Mouse (Mus musculus) liver, embryonic 16.5 days (tissue): ENCODE results near the gene Mmp7. TPM values are rescaled to one million over a fixed set of nuclear protein-coding genes. Genes with fewer than 3 reads are reported as not detected.

ENCODE experiments used
- ATAC-seq: fragments of 200-750 bp; cut with Nextera tagmentation; 2 replicates; pipeline ENCODE4 v1.8.0; 2017; ENCODE audit warnings: low read depth, mild to moderate bottlenecking, moderate number of reproducible peaks, moderate library complexity
- H3K27ac ChIP-seq: fragments of 300-500 bp; sonication (generic); 2 replicates; pipeline ENCODE4 v1.5.1; 2014; ENCODE audit warnings: mild to moderate bottlenecking, low read length
- H3K27me3 ChIP-seq: fragments of 300-500 bp; sonication (generic); 2 replicates; pipeline ENCODE4 v1.6.1; 2014; ENCODE audit warnings: low read depth, low read length, mixed read lengths; ENCODE audit not compliant: control insufficient read depth, insufficient read depth
- H3K36me3 ChIP-seq: fragments of 300-500 bp; sonication (generic); 2 replicates; pipeline ENCODE4 v1.6.1; 2014; ENCODE audit warnings: mild to moderate bottlenecking; ENCODE audit not compliant: control insufficient read depth, insufficient read depth
- H3K4me1 ChIP-seq: fragments of 300-500 bp; sonication (generic); 2 replicates; pipeline ENCODE4 v1.6.1; 2014; ENCODE audit warnings: low read depth, low read length, mixed read lengths; ENCODE audit not compliant: control insufficient read depth
- H3K4me2 ChIP-seq: fragments of 300-500 bp; sonication (generic); 2 replicates; pipeline ENCODE4 v1.6.1; 2014; ENCODE audit warnings: low read depth, low read length, mixed read lengths
- H3K4me3 ChIP-seq: fragments of 300-500 bp; sonication (generic); 2 replicates; pipeline ENCODE4 v1.5.1; 2014; ENCODE audit warnings: low read depth, mild to moderate bottlenecking, low read length
- H3K9ac ChIP-seq: fragments of 300-500 bp; sonication (generic); 2 replicates; pipeline ENCODE4 v1.6.1; 2014; ENCODE audit warnings: low read depth, low read length
- H3K9me3 ChIP-seq: fragments of 300-500 bp; sonication (generic); replicated peaks from 2 replicates; pipeline ENCODE4 v1.6.1; 2016; ENCODE audit warnings: low read length; ENCODE audit not compliant: control insufficient read depth
- WGBS: fragments of 180-500 bp; shearing (Covaris S2); extraction: QIAGEN DNeasy Blood & Tissue Kit; methylation state at CpG from one replicate; pipeline ENCODE4 v1.1.7; 2014; ENCODE audit not compliant: insufficient replicate concordance; 5-methylcytosine and 5-hydroxymethylcytosine counted together
- polyA plus RNA-seq: library from polyadenylated mRNA; unstranded; fragments of >200 nt; fragmentation: Nextera tagmentation; extraction: Ambion mirVana; gene quantifications from 2 replicates; pipeline ENCODE4 v1.2.1, GENCODE M21; 2015

Gene Mmp7
- not detected in 2 replicates for polyA plus RNA-seq

GRCm38 (mm10) chr9:7691790-7692189 is at the start of gene Mmp7:
Gene Mmp7, plus strand, starts transcription at chr9:7692090.
- no peaks in the 10 kb centered on the region for H3K27me3 ChIP-seq
- H3K27ac ChIP-seq, result no peak within 1 kb of the TSS
- no peak within 1 kb of the TSS for H3K4me3 ChIP-seq
- H3K9ac ChIP-seq, result no peak within 1 kb of the TSS
- no peak for ATAC-seq
- no peaks in the 10 kb centered on the region for H3K36me3 ChIP-seq
- H3K9me3 ChIP-seq, result no peaks in the 10 kb centered on the region
- WGBS, result 35% methylated on average over 1 of the region's 1 CpGs
- H3K4me2 ChIP-seq, result no peak within 1 kb of the TSS
- H3K4me1 ChIP-seq, result no peaks in the 10 kb centered on the region

DNA sequence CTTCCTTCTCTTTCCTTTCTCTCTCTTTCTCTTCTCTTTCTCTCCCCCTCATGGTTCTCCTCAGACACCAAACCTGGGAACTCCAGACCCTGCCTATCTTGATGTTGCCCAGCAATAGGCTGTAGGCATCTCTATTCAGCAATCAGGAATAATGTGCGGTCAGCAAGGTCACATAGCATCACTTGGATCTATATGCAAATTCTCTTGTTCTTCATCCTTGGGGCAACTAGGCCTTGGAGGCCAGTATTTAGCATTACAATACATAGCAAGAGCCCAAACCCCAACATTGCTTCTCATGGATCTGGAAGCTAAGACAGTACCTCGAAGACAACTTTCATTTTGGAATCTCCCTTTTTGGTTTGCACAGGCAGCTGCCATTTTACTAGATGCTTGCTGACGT is 44.0 kb upstream of the Mmp7 start:
- H3K4me2 ChIP-seq, result no peak overlapping the region
- H3K9me3 ChIP-seq, result no peaks in the 10 kb centered on the region
- H3K27me3 ChIP-seq, result no peaks in the 10 kb centered on the region
- WGBS, result 53% methylated on average over 3 of the region's 3 CpGs
- H3K27ac ChIP-seq, result no peak overlapping the region
- H3K4me1 ChIP-seq, result no peaks in the 10 kb centered on the region
- no peak overlapping the region for H3K9ac ChIP-seq
- no peak overlapping the region for H3K4me3 ChIP-seq
- H3K36me3 ChIP-seq, result no peaks in the 10 kb centered on the region
- ATAC-seq, result no peak

DNA sequence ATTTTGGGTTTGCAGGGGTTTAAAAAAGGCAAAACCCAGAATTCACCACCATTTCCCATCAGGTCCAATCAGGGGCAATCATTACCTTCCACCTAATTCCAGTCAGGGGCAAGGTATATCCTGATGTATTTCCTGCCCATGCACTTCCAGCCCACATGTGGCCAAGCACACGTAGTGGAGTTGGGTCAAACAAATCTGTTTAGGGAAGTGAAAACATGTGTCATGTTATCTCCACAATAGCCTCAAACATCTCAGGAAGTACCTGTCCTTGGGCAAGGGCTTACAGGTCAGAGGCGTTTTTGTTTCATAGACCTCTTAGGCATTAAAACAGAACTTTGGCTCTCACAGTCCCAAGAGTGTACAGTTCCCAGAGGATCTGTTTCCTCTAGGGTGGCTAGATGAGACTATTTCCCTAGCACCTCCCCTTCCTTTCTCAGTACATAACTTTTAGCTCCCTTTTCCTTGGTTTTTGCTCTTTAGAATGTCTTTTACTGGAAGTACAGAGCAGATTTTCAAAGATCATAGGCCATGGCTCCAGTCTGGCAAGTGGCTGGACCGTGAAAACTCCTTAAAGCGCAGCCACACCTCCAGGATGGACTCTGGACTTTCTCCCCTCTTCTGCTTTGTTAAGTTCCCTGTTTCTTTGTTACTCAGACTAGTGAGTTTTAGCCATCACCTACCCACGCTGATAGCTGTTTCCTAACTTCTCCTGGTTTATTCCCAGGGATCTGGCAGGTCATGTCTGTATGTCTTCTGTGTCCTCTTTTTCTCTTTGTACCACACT is 41.3 kb upstream of the Mmp7 start:
- Histone ChIP-seq H3K4me1 (no peaks in the 10 kb centered on the region), H3K36me3 (no peaks in the 10 kb centered on the region), H3K4me3 (no peak overlapping the region), H3K9me3 (no peaks in the 10 kb centered on the region), H3K4me2 (no peak overlapping the region), H3K27me3 (no peaks in the 10 kb centered on the region), H3K9ac (no peak overlapping the region), H3K27ac (no peak overlapping the region)
- no peak for ATAC-seq
- WGBS, result 43% methylated on average over 5 of the region's 5 CpGs

- Histone ChIP-seq H3K4me2 (no peak overlapping the region), H3K9me3 (no peaks in the 10 kb centered on the region), H3K27me3 (no peaks in the 10 kb centered on the region), H3K4me3 (no peak overlapping the region), H3K36me3 (no peaks in the 10 kb centered on the region), H3K9ac (no peak overlapping the region), H3K27ac (no peak overlapping the region), H3K4me1 (no peaks in the 10 kb centered on the region)
- no peak for ATAC-seq
- 51% methylated on average over 5 of the region's 5 CpGs for WGBS
These were observed 39.4 kb upstream of the Mmp7 start for GRCm38 (mm10) chr9:7652351-7653085.

- Histone ChIP-seq H3K4me3 (no peak overlapping the region), H3K36me3 (no peaks in the 10 kb centered on the region), H3K4me1 (no peaks in the 10 kb centered on the region), H3K9me3 (no peaks in the 10 kb centered on the region), H3K27ac (no peak overlapping the region), H3K4me2 (no peak overlapping the region), H3K27me3 (no peaks in the 10 kb centered on the region), H3K9ac (no peak overlapping the region)
- WGBS, result 44% methylated on average over 4 of the region's 4 CpGs
- ATAC-seq, result no peak; the same call in 1 of the 2 replicates
These were observed 33.9 kb upstream of the Mmp7 start for GRCm38 (mm10) chr9:7657946-7658345.

- H3K4me2 ChIP-seq, result no peak overlapping the region
- no peaks in the 10 kb centered on the region for H3K36me3 ChIP-seq
- WGBS, result 67% methylated on average over 6 of the region's 6 CpGs
- H3K4me1 ChIP-seq, result no peaks in the 10 kb centered on the region
- no peak overlapping the region for H3K9ac ChIP-seq
- H3K4me3 ChIP-seq, result no peak overlapping the region
- ATAC-seq, result no peak
- no peaks in the 10 kb centered on the region for H3K9me3 ChIP-seq
- no peaks in the 10 kb centered on the region for H3K27me3 ChIP-seq
- no peak overlapping the region for H3K27ac ChIP-seq
These were observed 32.3 kb upstream of the Mmp7 start for GRCm38 (mm10) chr9:7659469-7660020.

DNA sequence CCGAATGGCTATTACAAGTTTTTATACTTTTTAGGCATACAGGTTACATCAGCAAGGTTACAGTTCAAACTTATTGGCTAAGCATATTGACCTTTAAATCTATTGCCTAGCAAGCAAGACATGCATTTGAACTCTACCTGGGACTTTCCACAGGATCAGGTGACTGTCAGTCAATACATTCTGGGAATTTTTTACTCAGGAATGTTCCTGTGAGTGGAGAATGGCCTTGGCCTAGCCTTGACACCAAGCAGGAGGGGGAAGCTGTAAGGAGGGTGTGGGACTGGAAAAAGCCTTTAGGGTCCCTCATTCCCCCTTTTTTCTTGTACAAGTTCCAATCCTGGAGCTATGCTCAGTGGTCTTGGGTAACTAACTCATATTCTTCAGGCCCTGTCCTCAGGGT is 30.5 kb upstream of the Mmp7 start:
- 62% methylated on average over 1 of the region's 1 CpGs for WGBS
- peak; percentile 68 for ATAC-seq

DNA sequence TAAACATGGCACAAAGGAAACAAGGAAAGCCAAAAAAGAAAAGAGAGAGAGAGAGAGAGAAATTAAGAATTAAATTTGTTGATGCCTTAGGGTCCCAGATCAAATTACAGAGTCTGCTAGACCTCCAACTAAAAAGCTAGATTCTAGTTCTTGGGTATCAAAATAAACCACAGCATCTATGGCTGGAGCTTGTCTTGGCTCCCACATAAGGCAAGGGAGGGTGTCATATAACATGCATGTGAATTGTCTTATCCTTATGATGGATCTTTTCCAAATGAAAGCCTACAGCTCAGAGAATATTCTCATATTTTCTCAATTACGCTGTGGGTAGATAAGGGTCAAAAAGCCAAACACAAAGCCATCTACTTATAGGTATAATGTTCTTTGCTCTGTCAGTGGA is 22.2 kb upstream of the Mmp7 start:
- Histone ChIP-seq H3K4me1 (no peaks in the 10 kb centered on the region), H3K9me3 (no peaks in the 10 kb centered on the region), H3K27me3 (no peaks in the 10 kb centered on the region), H3K4me2 (no peak overlapping the region), H3K27ac (no peak overlapping the region), H3K4me3 (no peak overlapping the region), H3K9ac (no peak overlapping the region), H3K36me3 (no peaks in the 10 kb centered on the region)
- no peak for ATAC-seq
- 60% methylated on average over 1 of the region's 1 CpGs for WGBS

More for the DNA sequence above, 30.5 kb upstream of the Mmp7 start:
- H3K27me3 ChIP-seq, result no peaks in the 10 kb centered on the region
- H3K4me1 ChIP-seq, result no peaks in the 10 kb centered on the region
- H3K9ac ChIP-seq, result no peak overlapping the region
- H3K36me3 ChIP-seq, result no peaks in the 10 kb centered on the region
- H3K4me2 ChIP-seq, result no peak overlapping the region
- H3K4me3 ChIP-seq, result no peak overlapping the region
- H3K27ac ChIP-seq, result no peak overlapping the region
- no peaks in the 10 kb centered on the region for H3K9me3 ChIP-seq

- Histone ChIP-seq H3K4me3 (no peak overlapping the region), H3K9me3 (no peaks in the 10 kb centered on the region), H3K9ac (no peak overlapping the region), H3K27ac (no peak overlapping the region), H3K4me2 (no peak overlapping the region), H3K4me1 (no peaks in the 10 kb centered on the region), H3K36me3 (no peaks in the 10 kb centered on the region), H3K27me3 (no peaks in the 10 kb centered on the region)
- WGBS, result 34% methylated on average over 9 of the region's 9 CpGs
- no peak for ATAC-seq
These were observed 18.9 kb upstream of the Mmp7 start for GRCm38 (mm10) chr9:7672985-7673384.
